Mouse (Mus musculus) cerebellum, adult 2 months (tissue): ENCODE measurements around the gene Exo1.

Experiments
- CTCF ChIP-seq: fragments of 200-500 bp; IDR thresholded peaks from 2 replicates; pipeline ENCODE4 v1.5.1; 2011; ENCODE audit warnings: low read depth, mild to moderate bottlenecking, control low read depth, low read length, moderate library complexity, borderline replicate concordance; ENCODE audit not compliant: insufficient read depth
- POLR2A ChIP-seq: fragments of 200-500 bp; IDR thresholded peaks from 2 replicates; pipeline ENCODE4 v1.6.1; 2011; ENCODE audit warnings: low read length, control low read depth, borderline replicate concordance; ENCODE audit not compliant: insufficient read depth

- TF ChIP-seq POLR2A (no peak), CTCF (no peak)
Observed at GRCm38 (mm10) chr1:175867050-175867449, 13.3 kb upstream of the Exo1 start.
